Mouse (Mus musculus) erythroblast, embryonic 14.5 days (primary cell): ENCODE results near the gene Pbp2.

Experiments used
- GATA1 ChIP-seq: IDR thresholded peaks from 2 replicates; pipeline ENCODE4 v1.6.1; 2012; ENCODE audit warnings: low read length, inconsistent platforms, mixed read lengths
- TAL1 ChIP-seq: IDR thresholded peaks from 3 replicates; pipeline ENCODE4 v1.6.1; 2012; ENCODE audit warnings: low read length, inconsistent platforms, mixed read lengths

GRCm38 (mm10) chr6:135304576-135305260 is 5.5 kb downstream of the Pbp2 start:
- TF ChIP-seq GATA1 = no peak
- TF ChIP-seq TAL1 = no peak
